Mouse (Mus musculus) forebrain, embryonic 14.5 days (tissue): ENCODE results near the gene Ppp2r3a. TPM values are rescaled to one million over a fixed set of nuclear protein-coding genes. Genes with fewer than 3 reads are reported as not detected.

Experiments
- ATAC-seq: fragments of 200-750 bp; cut with Nextera tagmentation; 2 replicates; pipeline ENCODE4 v1.8.0; 2017; ENCODE audit warnings: mild to moderate bottlenecking, moderate library complexity
- DNase-seq: peaks from one replicate; pipeline ENCODE4 v3.0.0-alpha.2; 2015; ENCODE audit warnings: low spot score
- H3K27ac ChIP-seq: fragments of 300-500 bp; sonication (generic); 2 replicates; pipeline ENCODE4 v1.5.1; 2014; ENCODE audit warnings: low read depth, mild to moderate bottlenecking, control low read depth, low read length, moderate library complexity
- H3K27me3 ChIP-seq: fragments of 300-500 bp; sonication (generic); replicated peaks from 2 replicates; pipeline ENCODE4 v1.6.1; 2014; ENCODE audit warnings: low read length, control low read depth, mixed read lengths; ENCODE audit not compliant: control insufficient read depth, insufficient read depth
- H3K36me3 ChIP-seq: fragments of 300-500 bp; sonication (generic); 2 replicates; pipeline ENCODE4 v1.6.1; 2014; ENCODE audit warnings: low read length, control low read depth; ENCODE audit not compliant: control insufficient read depth, insufficient read depth
- H3K4me1 ChIP-seq: fragments of 300-500 bp; sonication (generic); 2 replicates; pipeline ENCODE4 v1.6.1; 2014; ENCODE audit warnings: antibody characterized with exemption, low read length, control low read depth; ENCODE audit not compliant: control insufficient read depth, insufficient read depth
- H3K4me2 ChIP-seq: fragments of 300-500 bp; sonication (generic); 2 replicates; pipeline ENCODE4 v1.6.1; 2014; ENCODE audit warnings: mild to moderate bottlenecking, control low read depth, low read length
- H3K4me3 ChIP-seq: fragments of 300-500 bp; sonication (generic); 2 replicates; pipeline ENCODE4 v1.5.1; 2014; ENCODE audit warnings: low read depth, low read length, control low read depth
- H3K9ac ChIP-seq: fragments of 300-500 bp; sonication (generic); 2 replicates; pipeline ENCODE4 v1.6.1; 2014; ENCODE audit warnings: mild to moderate bottlenecking, low read length, control low read depth, moderate library complexity
- H3K9me3 ChIP-seq: fragments of 300-500 bp; sonication (generic); replicated peaks from 2 replicates; pipeline ENCODE4 v1.6.1; 2016; ENCODE audit warnings: low read length, control low read depth, mixed read lengths; ENCODE audit not compliant: control insufficient read depth
- WGBS: fragments of 180-500 bp; shearing (Covaris S2); extraction: QIAGEN DNeasy Blood & Tissue Kit; methylation state at CpG from one replicate; pipeline ENCODE4 v1.1.7; 2014; 5-methylcytosine and 5-hydroxymethylcytosine counted together
- polyA plus RNA-seq: library from polyadenylated mRNA; unstranded; fragments of >200 nt; fragmentation: Nextera tagmentation; extraction: Ambion mirVana; gene quantifications from 2 replicates; pipeline ENCODE4 v1.2.1, GENCODE M21; 2014

The Ppp2r3a gene
- polyA plus RNA-seq, 1 experiment from 2014 or later: 20.6 TPM

GRCm38 (mm10) chr9:101102288-101102687 is 149.3 kb downstream of the Ppp2r3a start:
- no peak for DNase-seq
- Histone ChIP-seq H3K9ac (no peak overlapping the region), H3K27me3 (no peaks in the 10 kb centered on the region), H3K27ac (no peak overlapping the region), H3K4me1 (no peaks in the 10 kb centered on the region), H3K4me2 (no peak overlapping the region), H3K9me3 (0 out of 2 replicates have a peak, but pooled peaks cover 2% of the 10 kb centered on the region), H3K4me3 (no peak overlapping the region), H3K36me3 (peaks cover 38% of the 10 kb centered on the region)
- WGBS: 89% methylated on average over 3 of the region's 3 CpGs
- ATAC-seq: no peak

DNA sequence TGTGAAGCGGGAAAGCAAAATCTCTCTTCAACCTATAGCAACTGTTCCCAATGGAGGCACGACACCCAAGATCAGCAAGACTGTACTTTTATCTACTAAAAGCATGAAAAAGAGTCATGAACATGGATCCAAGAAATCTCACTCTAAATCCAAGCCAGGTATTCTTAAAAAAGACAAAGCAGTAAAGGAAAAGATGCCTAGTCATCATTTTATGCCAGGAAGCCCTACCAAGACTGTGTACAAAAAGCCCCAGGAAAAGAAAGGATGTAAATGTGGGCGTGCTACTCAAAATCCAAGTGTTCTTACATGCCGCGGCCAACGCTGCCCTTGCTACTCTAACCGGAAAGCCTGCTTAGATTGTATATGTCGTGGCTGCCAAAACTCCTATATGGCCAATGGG is 150.0 kb downstream of the Ppp2r3a start:
- no peak for DNase-seq
- no peak overlapping the region for H3K4me3 ChIP-seq

GRCm38 (mm10) chr9:101100163-101100562 is 151.4 kb downstream of the Ppp2r3a start:
- Histone ChIP-seq H3K9me3 (0 out of 2 replicates have a peak, but pooled peaks cover 3% of the 10 kb centered on the region), H3K27me3 (no peaks in the 10 kb centered on the region), H3K27ac (no peak overlapping the region), H3K9ac (no peak overlapping the region), H3K4me3 (no peak overlapping the region), H3K4me1 (no peaks in the 10 kb centered on the region), H3K36me3 (peaks cover 28% of the 10 kb centered on the region), H3K4me2 (no peak overlapping the region)
- DNase-seq: no peak
- 95% methylated on average over 3 of the region's 3 CpGs for WGBS
- ATAC-seq: no peak

More for the DNA sequence above, 150.0 kb downstream of the Ppp2r3a start:
- 97% methylated on average over 8 of the region's 8 CpGs for WGBS
- no peak for ATAC-seq
- Histone ChIP-seq H3K4me1 (no peaks in the 10 kb centered on the region), H3K9ac (no peak overlapping the region), H3K36me3 (peaks cover 34% of the 10 kb centered on the region), H3K27ac (no peak overlapping the region), H3K4me2 (no peak overlapping the region), H3K9me3 (0 out of 2 replicates have a peak, but pooled peaks cover 3% of the 10 kb centered on the region), H3K27me3 (no peaks in the 10 kb centered on the region)

- 90% methylated on average over 6 of the region's 6 CpGs for WGBS
- ATAC-seq (no peak), DNase-seq (no peak)
- no peaks in the 10 kb centered on the region for H3K4me1 ChIP-seq
- H3K4me3 ChIP-seq: no peak overlapping the region
- H3K27me3 ChIP-seq: no peaks in the 10 kb centered on the region
- H3K36me3 ChIP-seq: peaks cover 23% of the 10 kb centered on the region
- no peak overlapping the region for H3K27ac ChIP-seq
- H3K9ac ChIP-seq: no peak overlapping the region
- no peak overlapping the region for H3K4me2 ChIP-seq
- 0 out of 2 replicates have a peak, but pooled peaks cover 3% of the 10 kb centered on the region for H3K9me3 ChIP-seq
These were observed 152.2 kb downstream of the Ppp2r3a start for GRCm38 (mm10) chr9:101099445-101099844.

GRCm38 (mm10) chr9:101097542-101097941 is 154.1 kb downstream of the Ppp2r3a start:
- DNase-seq (no peak), ATAC-seq (no peak)
- H3K4me3 ChIP-seq: no peak overlapping the region
- H3K36me3 ChIP-seq: peaks cover 23% of the 10 kb centered on the region
- H3K27ac ChIP-seq: no peak overlapping the region
- H3K4me1 ChIP-seq: no peaks in the 10 kb centered on the region
- no peaks in the 10 kb centered on the region for H3K27me3 ChIP-seq
- H3K9ac ChIP-seq: no peak overlapping the region
- 0 out of 2 replicates have a peak, but pooled peaks cover 3% of the 10 kb centered on the region for H3K9me3 ChIP-seq
- 83% methylated on average over 1 of the region's 1 CpGs for WGBS
- no peak overlapping the region for H3K4me2 ChIP-seq

- H3K9ac ChIP-seq: no peak overlapping the region
- 95% methylated on average over 3 of the region's 3 CpGs for WGBS
These were observed 155.1 kb downstream of the Ppp2r3a start for GRCm38 (mm10) chr9:101096461-101096860.

DNA sequence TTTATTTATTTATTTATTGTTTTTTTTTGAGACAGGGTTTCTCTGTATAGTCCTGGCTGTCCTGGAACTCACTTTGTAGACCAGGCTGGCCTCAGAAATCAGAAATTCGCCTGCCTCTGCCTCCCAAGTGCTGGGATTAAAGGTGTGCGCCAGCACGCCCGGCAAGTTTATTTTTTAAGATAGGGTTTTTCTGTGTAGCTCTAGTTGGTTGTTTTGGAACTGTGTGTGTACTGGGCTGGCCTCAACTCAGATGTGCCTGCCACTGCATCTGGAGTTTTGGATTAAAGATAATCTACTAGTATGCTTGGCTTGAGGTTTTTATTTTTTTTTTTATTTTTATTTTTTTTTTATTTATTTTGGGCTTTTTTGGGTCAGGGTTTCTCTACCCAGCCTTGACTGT is 156.2 kb downstream of the Ppp2r3a start:
- Histone ChIP-seq H3K4me3 (no peak overlapping the region), H3K9me3 (0 out of 2 replicates have a peak, but pooled peaks cover 3% of the 10 kb centered on the region), H3K9ac (no peak overlapping the region), H3K27ac (no peak overlapping the region), H3K4me2 (no peak overlapping the region), H3K36me3 (peaks cover 3% of the 10 kb centered on the region), H3K27me3 (no peaks in the 10 kb centered on the region), H3K4me1 (no peaks in the 10 kb centered on the region)
- no peak for DNase-seq
- 97% methylated on average over 4 of the region's 4 CpGs for WGBS
- no peak for ATAC-seq

More at GRCm38 (mm10) chr9:101096461-101096860, 155.1 kb downstream of the Ppp2r3a start:
- H3K27ac ChIP-seq: no peak overlapping the region
- H3K9me3 ChIP-seq: 0 out of 2 replicates have a peak, but pooled peaks cover 3% of the 10 kb centered on the region
- DNase-seq (no peak), ATAC-seq (no peak)
- no peak overlapping the region for H3K4me3 ChIP-seq
- no peaks in the 10 kb centered on the region for H3K4me1 ChIP-seq
- H3K4me2 ChIP-seq: no peak overlapping the region
- H3K27me3 ChIP-seq: no peaks in the 10 kb centered on the region
- H3K36me3 ChIP-seq: peaks cover 13% of the 10 kb centered on the region

GRCm38 (mm10) chr9:101083728-101084127 is 167.9 kb downstream of the Ppp2r3a start:
- H3K9me3 ChIP-seq: no peaks in the 10 kb centered on the region
- H3K27ac ChIP-seq: no peak overlapping the region
- H3K4me2 ChIP-seq: no peak overlapping the region
- H3K9ac ChIP-seq: no peak overlapping the region
- no peaks in the 10 kb centered on the region for H3K27me3 ChIP-seq
- peaks cover 11% of the 10 kb centered on the region for H3K4me1 ChIP-seq
- no peak overlapping the region for H3K4me3 ChIP-seq
- H3K36me3 ChIP-seq: no peaks in the 10 kb centered on the region
- WGBS: 93% methylated on average over 3 of the region's 3 CpGs
- DNase-seq (peak; percentile 23), ATAC-seq (0 out of 2 replicates have a peak, but pooled peaks have one; percentile 48)

- H3K9ac ChIP-seq: no peak overlapping the region
- DNase-seq (peak; percentile 8), ATAC-seq (no peak)
- no peak overlapping the region for H3K27ac ChIP-seq
- no peaks in the 10 kb centered on the region for H3K27me3 ChIP-seq
- no peak overlapping the region for H3K4me3 ChIP-seq
- no peaks in the 10 kb centered on the region for H3K9me3 ChIP-seq
- H3K36me3 ChIP-seq: no peaks in the 10 kb centered on the region
- no peak overlapping the region for H3K4me2 ChIP-seq
- WGBS: 60% methylated on average over 3 of the region's 3 CpGs
- peaks cover 28% of the 10 kb centered on the region for H3K4me1 ChIP-seq
These were observed 171.4 kb downstream of the Ppp2r3a start for GRCm38 (mm10) chr9:101080046-101080685.
